Mouse (Mus musculus) lung, postnatal 0 days (tissue): ENCODE results near the gene Elf2.

Experiments used
- CTCF ChIP-seq: IDR thresholded peaks from 2 replicates; pipeline ENCODE4 v1.5.1; 2016; ENCODE audit warnings: antibody characterized with exemption, mild to moderate bottlenecking
- EP300 ChIP-seq: IDR thresholded peaks from 2 replicates; pipeline ENCODE4 v1.6.1; 2016; ENCODE audit warnings: antibody characterized with exemption, mild to moderate bottlenecking, control low read depth

DNA sequence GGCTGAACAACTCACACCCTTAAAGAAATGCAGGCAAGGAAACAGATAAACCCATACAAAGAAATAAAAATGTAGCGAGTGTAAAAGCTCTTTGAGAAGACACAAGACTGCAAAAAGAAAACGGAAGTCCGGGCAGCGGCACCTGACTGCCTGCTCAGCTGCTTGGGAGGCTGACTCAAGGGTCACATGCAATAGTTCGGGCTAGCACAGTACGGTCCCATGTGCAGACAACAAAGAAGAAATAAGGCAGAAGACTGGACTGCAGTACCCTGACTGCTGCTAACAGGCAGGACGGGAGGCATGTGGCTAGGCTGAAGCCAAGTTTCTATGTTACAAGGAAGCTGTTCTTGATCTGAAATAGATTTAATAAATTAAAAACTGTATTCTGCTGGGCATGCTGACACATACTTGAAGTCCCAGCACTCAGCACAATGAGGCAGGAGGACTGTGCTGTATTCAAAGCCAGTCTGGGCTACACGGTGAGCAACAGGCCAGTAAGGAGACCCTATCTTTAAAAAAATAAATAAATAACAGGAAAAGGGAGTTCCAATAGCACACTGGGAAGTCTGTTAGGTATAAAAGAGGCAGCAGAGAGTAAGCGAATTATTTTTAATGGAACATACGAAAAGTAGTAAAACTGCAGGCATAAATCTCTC, 7.1 kb downstream of the Elf2 start:
- no peak for TF ChIP-seq CTCF
- TF ChIP-seq EP300: no peak
